Mouse (Mus musculus): Measurements from ENCODE around the gene Gm44973.

- TF ChIP-seq CTCF (IDR thresholded peaks at IDR 0.05; ENCODE audit: borderline replicate concordance, insufficient read depth, low read length) (no peak), POLR2A (IDR thresholded peaks at IDR 0.05; ENCODE audit: low read depth, low read length) (no peak)
Observed at GRCm38 (mm10) chr7:5029543-5029942, 14.2 kb downstream of the Gm44973 start.
